Mouse (Mus musculus) hindbrain, embryonic 10.5 days (tissue): ENCODE data around the gene Ypel5. TPM values are rescaled to one million over a fixed set of nuclear protein-coding genes. Genes with fewer than 3 reads are reported as not detected.

Experiments used
- DNase-seq: peaks from one replicate; pipeline ENCODE4 v3.0.0-alpha.2; 2017; ENCODE audit warnings: low spot score
- H3K27ac ChIP-seq: fragments of 300-500 bp; sonication (generic); 2 replicates; pipeline ENCODE4 v1.5.1; 2016; ENCODE audit warnings: mild to moderate bottlenecking, moderate library complexity
- H3K27me3 ChIP-seq: fragments of 300-500 bp; sonication (generic); 2 replicates; pipeline ENCODE4 v1.6.1; 2016; ENCODE audit warnings: mild to moderate bottlenecking; ENCODE audit not compliant: poor library complexity, insufficient read depth, severe bottlenecking
- H3K36me3 ChIP-seq: fragments of 300-500 bp; sonication (generic); 2 replicates; pipeline ENCODE4 v1.6.1; 2016; ENCODE audit warnings: mild to moderate bottlenecking, moderate library complexity
- H3K4me1 ChIP-seq: fragments of 300-500 bp; sonication (generic); replicated peaks from 2 replicates; pipeline ENCODE4 v1.6.1; 2016; ENCODE audit warnings: mild to moderate bottlenecking
- H3K4me3 ChIP-seq: fragments of 300-500 bp; sonication (generic); 2 replicates; pipeline ENCODE4 v1.5.1; 2016; ENCODE audit warnings: mild to moderate bottlenecking, moderate library complexity
- H3K9me3 ChIP-seq: fragments of 300-500 bp; sonication (generic); 2 replicates; pipeline ENCODE4 v1.6.1; 2016; ENCODE audit warnings: mild to moderate bottlenecking, moderate library complexity
- WGBS: fragments of 180-500 bp; shearing (Covaris S2); methylation state at CpG from one replicate; pipeline ENCODE4 v1.1.7; 2016; 5-methylcytosine and 5-hydroxymethylcytosine counted together
- polyA plus RNA-seq: library from polyadenylated mRNA; unstranded; fragments of >200 nt; fragmentation: Nextera tagmentation; extraction: Ambion mirVana; gene quantifications from 2 replicates; pipeline ENCODE4 v1.2.1, GENCODE M21; 2016

The Ypel5 gene
- polyA plus RNA-seq, 1 experiment from 2014 or later: 49.1 TPM

GRCm38 (mm10) chr17:72897076-72897475 lies 60.8 kb downstream of the Ypel5 start:
- no peaks in the 10 kb centered on the region for H3K9me3 ChIP-seq
- no peak overlapping the region for H3K4me3 ChIP-seq
- no peak for DNase-seq
- no peaks in the 10 kb centered on the region for H3K36me3 ChIP-seq
- 89% methylated on average over 7 of the region's 7 CpGs for WGBS
- H3K4me1 ChIP-seq: no peaks in the 10 kb centered on the region
- H3K27ac ChIP-seq: no peak overlapping the region
- no peaks in the 10 kb centered on the region for H3K27me3 ChIP-seq

- Histone ChIP-seq H3K36me3 (no peaks in the 10 kb centered on the region), H3K4me1 (no peaks in the 10 kb centered on the region), H3K4me3 (no peak overlapping the region), H3K27me3 (no peaks in the 10 kb centered on the region), H3K27ac (no peak overlapping the region), H3K9me3 (no peaks in the 10 kb centered on the region)
- DNase-seq: no peak
- 89% methylated on average over 5 of the region's 5 CpGs for WGBS
These were observed 61.7 kb downstream of the Ypel5 start for GRCm38 (mm10) chr17:72897961-72898360.

- no peak for DNase-seq
- Histone ChIP-seq H3K27ac (no peak overlapping the region), H3K4me3 (no peak overlapping the region), H3K27me3 (no peaks in the 10 kb centered on the region), H3K9me3 (no peaks in the 10 kb centered on the region), H3K4me1 (no peaks in the 10 kb centered on the region), H3K36me3 (no peaks in the 10 kb centered on the region)
- whole genome bisulfite sequencing: 76% methylated on average over 3 of the region's 3 CpGs
These were observed 62.5 kb downstream of the Ypel5 start for GRCm38 (mm10) chr17:72898775-72899174.

Other genes with a start within 250 kb of the Ypel5 start
- gene Alk, start 231.8 kb upstream of the Ypel5 start, polyA plus RNA-seq: 0.27 and 0.49 TPM in 2 replicates
- 2.4 and 2.6 TPM in 2 replicates for gene Lbh, start 81.9 kb downstream of the Ypel5 start, polyA plus RNA-seq